Mouse (Mus musculus) kidney, adult 2 months (tissue): Measurements from ENCODE around the gene Mgat5b.

Experiments
- CTCF ChIP-seq: fragments of 200-500 bp; conservative IDR thresholded peaks from 2 replicates; pipeline ENCODE4 v1.5.1; 2011; ENCODE audit warnings: low read depth, mild to moderate bottlenecking, control low read depth, low read length, moderate library complexity, mixed read lengths; ENCODE audit not compliant: insufficient read depth, insufficient read length
- POLR2A ChIP-seq: fragments of 200-500 bp; IDR thresholded peaks from one replicate; pipeline ENCODE4 v1.6.1; 2011; ENCODE audit warnings: low read depth, low read length, control low read depth

DNA sequence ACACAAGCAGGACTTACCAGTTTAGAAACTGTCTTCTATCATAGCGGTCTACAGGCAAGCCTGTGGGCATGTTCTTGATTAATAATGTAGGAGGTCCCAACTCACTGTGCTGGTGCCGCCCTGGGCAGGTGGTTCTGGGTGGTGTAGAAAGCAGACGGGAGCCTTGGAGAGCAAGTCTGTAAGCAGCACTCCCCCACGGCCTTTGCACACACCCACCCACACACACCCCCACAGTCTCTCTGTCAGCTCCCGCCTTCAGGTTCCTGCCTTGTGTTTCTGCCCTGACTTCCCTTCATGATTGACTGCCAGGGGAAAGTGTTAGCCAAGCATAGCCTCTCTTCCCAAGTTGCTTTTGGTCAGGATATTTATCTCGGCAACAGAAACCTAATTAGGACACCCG, 1.3 kb upstream of the Mgat5b start:
- TF ChIP-seq POLR2A (no peak), CTCF (no peak)
